Mouse (Mus musculus): Measurements from ENCODE around the gene Ahdc1.

The Ahdc1 gene

GRCm38 (mm10) chr4:133011028-133011820 lies at the start of gene Ahdc1:
Gene Ahdc1, plus strand, starts transcription at chr4:133011260.
- peak; percentile 93 for DNase-seq

GRCm38 (mm10) chr4:132961866-132962265 lies 49.2 kb upstream of the Ahdc1 start:
- DNase-seq = no peak

- DNase-seq = no peak
Observed at GRCm38 (mm10) chr4:132962628-132963027, 48.4 kb upstream of the Ahdc1 start.

- DNase-seq = no peak
Observed at GRCm38 (mm10) chr4:132963436-132963835, 47.6 kb upstream of the Ahdc1 start.

DNA sequence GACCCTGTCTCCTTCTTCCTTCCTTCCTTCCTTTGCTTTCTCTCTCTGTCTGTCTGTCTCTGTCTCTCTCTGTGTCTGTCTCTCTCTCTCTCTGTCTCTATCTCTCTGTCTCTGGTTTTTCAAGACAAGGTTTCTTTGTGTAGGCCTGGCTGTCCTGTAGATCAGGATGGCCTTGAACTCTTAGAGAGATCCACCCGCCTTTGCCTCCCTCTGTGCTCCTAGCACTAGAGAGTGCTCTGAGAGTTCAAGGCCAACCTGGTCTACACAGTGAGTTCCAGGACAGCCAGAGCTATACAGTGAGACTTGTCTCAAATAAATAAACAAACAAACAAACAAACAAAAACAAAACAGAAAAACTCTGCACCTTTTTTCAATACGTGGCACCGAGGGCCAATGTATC lies 47.0 kb upstream of the Ahdc1 start:
- no peak for DNase-seq

DNA sequence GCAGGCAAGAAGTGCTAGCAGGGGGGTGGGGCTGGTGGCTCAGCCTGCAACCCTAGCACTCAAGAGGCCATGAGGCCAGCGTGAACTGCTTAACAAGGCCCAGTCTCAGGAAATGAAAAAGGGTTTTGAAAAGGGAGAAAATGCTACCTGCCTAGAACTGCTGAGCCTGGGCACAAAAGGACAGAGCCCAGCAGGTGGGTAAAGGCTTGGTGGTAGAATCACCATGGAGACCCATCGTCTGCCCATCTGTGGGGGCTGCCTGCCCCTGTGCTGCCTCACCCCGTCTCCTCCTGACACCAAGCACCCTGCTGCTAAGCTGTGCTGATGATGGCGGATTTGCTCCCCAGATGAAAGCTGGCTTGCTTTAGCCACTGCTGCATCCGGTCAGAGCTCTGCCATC lies 46.6 kb upstream of the Ahdc1 start:
- no peak for DNase-seq

DNA sequence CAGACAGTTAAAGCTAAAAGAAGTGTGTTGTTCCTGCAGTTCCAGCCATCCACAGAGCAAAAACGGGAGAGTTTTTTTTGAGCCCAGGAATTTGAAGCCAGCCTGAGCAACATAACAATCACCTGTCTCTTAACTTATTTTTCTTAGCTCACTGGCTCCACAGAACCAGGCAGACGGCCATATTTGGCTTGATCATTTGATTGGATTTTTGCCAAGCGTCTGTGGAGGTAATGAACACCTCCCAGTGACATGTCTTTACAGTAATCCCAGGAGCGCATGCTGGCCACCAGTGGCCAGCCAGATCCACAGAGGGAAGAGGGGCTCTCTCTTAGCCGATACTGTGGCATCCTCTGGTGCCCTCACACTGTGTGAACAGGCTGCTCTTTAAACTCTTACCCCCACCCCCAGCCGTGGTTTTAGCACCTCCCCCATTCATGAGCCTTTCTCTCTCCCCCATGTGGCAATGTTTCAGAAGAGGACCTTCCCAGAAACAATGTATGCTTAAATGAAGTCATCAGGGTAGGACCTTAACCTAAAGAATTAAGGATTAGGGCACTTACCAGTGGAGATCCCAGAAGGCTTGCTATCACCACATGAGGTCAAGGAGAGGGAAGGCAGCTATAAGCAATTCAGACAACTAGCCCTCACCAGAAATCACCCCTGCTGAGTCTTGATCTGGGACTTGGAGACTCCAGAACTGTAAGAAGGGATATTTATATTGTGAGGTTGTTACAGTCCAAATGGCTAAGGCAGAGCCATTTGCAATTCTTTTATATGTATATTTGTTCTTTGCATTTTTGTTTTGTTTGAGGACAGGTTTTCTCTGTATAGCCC lies 42.7 kb upstream of the Ahdc1 start:
- DNase-seq = no peak

DNA sequence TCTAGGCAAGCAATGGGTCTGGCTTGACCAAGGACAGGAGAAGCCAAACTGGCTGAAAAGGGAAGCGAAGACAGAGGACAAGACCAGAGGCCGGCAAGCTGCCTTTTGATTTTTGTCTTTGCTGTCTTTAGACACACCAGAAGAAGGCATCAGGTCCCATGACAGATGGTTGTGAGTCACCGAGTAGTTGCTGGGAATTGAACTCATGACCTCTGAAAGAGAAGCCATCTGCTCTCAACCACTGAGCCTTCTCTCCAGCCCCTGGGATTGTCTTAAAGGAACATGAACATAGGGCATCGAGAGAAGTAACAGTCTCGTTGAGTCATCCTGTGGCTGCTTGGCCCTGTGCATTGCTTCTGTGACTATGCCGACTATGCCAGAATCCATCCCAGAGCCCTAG lies 39.5 kb upstream of the Ahdc1 start:
- DNase-seq = no peak

DNA sequence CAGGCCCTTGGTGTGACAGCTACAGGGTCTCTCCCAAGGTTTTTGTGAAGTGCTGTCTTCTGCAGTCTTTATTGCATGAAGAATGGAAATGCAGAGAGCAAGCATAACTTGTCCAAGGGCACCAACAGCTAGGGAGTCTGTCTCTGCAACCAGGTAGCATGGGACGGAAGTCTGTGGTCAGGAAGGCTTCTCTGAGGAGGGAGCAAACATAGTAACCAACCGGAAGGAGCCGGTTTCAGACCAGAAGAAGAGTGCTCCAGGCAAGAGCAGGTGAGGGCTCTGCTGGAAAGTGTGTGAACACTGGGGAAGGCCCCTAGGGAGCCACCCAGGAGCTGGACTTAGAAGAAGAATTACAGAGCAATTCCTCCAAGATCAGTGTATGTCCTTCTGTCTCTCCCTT lies 39.0 kb upstream of the Ahdc1 start:
- DNase-seq = no peak

- DNase-seq = no peak
Observed at GRCm38 (mm10) chr4:132972556-132972955, 38.5 kb upstream of the Ahdc1 start.

DNA sequence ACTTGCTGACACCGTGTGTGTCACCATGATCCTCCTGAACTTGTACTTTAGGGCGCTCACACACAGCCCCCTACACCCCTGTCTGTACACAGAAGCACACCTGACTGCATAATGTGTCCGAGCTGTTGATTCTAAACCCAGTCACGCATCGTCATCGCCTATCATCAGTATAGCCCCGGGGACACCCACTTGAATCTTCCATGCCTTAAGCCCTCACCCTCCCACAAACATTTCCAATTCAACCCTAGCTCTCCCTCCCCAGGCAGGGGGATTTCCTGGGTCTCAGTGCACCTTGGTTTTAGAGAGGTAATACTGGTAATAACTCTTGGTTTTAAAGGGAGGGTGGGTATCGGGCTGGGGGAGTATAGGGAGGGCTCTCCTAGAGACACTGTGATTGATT lies 37.9 kb upstream of the Ahdc1 start:
- no peak for DNase-seq

- no peak for DNase-seq
Observed at GRCm38 (mm10) chr4:132973814-132974398, 37.2 kb upstream of the Ahdc1 start, which contains the start of gene Fgr. Gene Fgr, plus strand, starts transcription at chr4:132974095.

- peak; percentile 69 for DNase-seq
Observed at GRCm38 (mm10) chr4:132974904-132975303, 36.2 kb upstream of the Ahdc1 start.

- no peak for DNase-seq
Observed at GRCm38 (mm10) chr4:132975791-132976190, 35.3 kb upstream of the Ahdc1 start.

DNA sequence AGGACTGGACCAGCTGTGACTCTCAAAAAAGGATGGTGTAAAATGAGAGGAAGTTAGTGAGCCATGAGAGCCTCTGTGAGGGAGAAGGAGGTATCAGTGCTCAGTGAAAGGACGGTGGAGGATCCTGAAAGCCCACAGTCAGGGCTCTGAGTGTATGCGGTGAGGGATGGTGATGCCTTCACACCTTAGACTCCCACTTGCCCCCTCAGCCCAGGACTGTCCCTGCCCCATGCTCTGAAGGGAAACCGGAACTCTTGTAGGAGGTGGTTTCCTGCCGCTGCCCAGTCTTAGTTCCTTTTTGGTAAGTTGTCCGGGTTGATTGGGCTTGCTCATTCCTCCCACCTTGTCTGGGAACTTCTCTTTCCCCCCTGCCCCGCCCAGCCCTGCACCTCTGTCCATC lies 34.3 kb upstream of the Ahdc1 start:
- DNase-seq = no peak

GRCm38 (mm10) chr4:132977597-132977996 lies 33.5 kb upstream of the Ahdc1 start:
- DNase-seq = no peak

- DNase-seq = no peak
Observed at GRCm38 (mm10) chr4:132979186-132979585, 31.9 kb upstream of the Ahdc1 start.

DNA sequence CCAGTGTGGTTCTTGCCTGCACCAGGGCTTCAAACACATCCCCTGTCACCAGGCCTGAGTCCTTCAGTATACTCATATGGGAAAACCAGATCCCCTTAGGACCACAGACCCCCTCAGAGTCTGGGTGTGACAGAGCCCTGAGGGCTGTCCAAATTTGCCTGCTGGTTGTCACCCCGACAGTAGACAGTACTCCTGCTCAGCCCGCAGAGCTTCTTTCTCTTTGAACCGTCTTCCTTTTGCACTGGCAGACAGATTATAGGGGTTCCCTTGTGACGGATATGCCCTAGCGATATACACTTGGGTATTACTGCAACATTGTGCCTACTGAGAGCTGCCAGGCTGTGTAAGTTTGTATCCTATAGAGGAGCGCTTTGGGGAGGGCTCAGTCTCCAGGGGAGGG lies 29.4 kb upstream of the Ahdc1 start:
- no peak for DNase-seq

DNA sequence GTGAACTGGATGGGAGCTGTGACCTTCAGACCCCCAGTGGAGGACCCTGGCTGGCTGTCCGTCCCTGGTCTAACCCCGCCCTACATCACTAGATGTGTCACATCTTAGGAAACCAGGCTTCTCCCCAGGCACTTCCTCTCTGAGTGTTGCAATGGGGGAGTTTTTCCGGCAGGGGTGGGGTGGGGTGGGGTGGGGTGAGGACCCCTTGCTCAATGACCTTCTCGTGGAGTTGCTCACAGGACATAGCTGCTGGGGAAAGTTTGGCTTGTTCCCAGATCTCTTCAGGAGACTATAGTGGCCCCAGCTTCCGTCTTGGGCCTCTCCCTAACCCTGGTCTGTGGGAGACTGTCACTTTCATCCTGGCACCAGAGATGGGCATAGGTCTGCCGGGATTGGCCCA lies 28.1 kb upstream of the Ahdc1 start:
- no peak for DNase-seq

GRCm38 (mm10) chr4:132983664-132984512 lies 27.2 kb upstream of the Ahdc1 start:
- DNase-seq = no peak

DNA sequence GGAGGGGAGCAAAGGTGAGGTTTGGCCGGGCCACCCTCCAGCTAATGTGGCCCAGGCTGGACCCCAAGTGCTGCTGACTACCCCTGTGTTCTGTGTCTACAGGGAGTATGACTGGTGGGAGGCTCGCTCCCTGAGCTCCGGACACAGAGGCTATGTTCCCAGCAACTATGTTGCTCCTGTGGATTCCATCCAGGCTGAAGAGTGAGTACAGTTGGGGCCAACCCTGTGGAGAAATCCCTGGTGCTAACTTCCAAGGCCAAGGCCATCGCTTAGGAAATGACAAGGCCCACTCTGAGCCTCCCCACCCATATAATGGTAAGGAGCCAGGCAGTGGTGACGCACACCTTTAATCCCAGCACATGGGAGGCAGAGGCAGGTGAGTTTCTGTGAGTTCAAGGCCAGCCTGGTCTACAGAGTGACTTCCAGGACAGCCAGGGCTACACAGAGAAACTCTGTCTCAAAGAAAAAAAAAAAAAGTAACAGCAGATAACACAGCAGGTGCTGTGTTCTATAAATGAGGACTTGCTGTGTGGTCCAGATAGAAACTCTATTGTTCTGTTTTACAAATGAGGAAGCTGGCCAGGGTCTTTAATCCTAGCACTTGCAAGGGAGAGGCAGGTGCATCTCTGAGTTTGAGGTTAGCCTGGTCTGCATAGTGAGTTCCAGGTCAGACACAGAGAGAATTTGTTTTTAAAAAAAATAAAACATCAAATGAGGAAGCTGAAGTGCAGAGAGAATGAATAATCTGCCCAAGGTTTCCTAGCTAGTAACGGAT lies 22.3 kb upstream of the Ahdc1 start:
- DNase-seq = no peak

GRCm38 (mm10) chr4:132993553-132993952 lies 17.5 kb upstream of the Ahdc1 start:
- no peak for DNase-seq

Data from cerebellum, adult 8-10 months (tissue).